Mouse (Mus musculus) kidney, embryonic 16.5 days (tissue): Measurements from ENCODE around the gene Gm20521. TPM values are rescaled to one million over a fixed set of nuclear protein-coding genes. Genes with fewer than 3 reads are reported as not detected.
A peak's percentile ranks its signal among the peaks of the same experiment; 100 is the strongest.

ENCODE experiments used
- ATAC-seq: fragments of 200-750 bp; cut with Nextera tagmentation; 2 replicates; pipeline ENCODE4 v1.8.0; 2017; ENCODE audit warnings: moderate TSS enrichment; ENCODE audit not compliant: low FRiP score, low TSS enrichment
- H3K27ac ChIP-seq: fragments of 300-500 bp; sonication (generic); 2 replicates; pipeline ENCODE4 v1.5.1; 2014; ENCODE audit warnings: low read length
- H3K27me3 ChIP-seq: fragments of 300-500 bp; sonication (generic); 2 replicates; pipeline ENCODE4 v1.6.1; 2014; ENCODE audit warnings: low read length, control low read depth, mixed read lengths; ENCODE audit not compliant: insufficient read depth
- H3K36me3 ChIP-seq: fragments of 300-500 bp; sonication (generic); 2 replicates; pipeline ENCODE4 v1.6.1; 2014; ENCODE audit warnings: low read length, control low read depth, mixed read lengths; ENCODE audit not compliant: insufficient read depth
- H3K4me1 ChIP-seq: fragments of 300-500 bp; sonication (generic); 2 replicates; pipeline ENCODE4 v1.6.1; 2014; ENCODE audit warnings: low read length, control low read depth, mixed read lengths; ENCODE audit not compliant: insufficient read depth
- H3K4me2 ChIP-seq: fragments of 300-500 bp; sonication (generic); replicated peaks from 2 replicates; pipeline ENCODE4 v1.6.1; 2014; ENCODE audit warnings: low read depth, low read length
- H3K4me3 ChIP-seq: fragments of 300-500 bp; sonication (generic); 2 replicates; pipeline ENCODE4 v1.5.1; 2014; ENCODE audit warnings: mild to moderate bottlenecking, low read length
- H3K9ac ChIP-seq: fragments of 300-500 bp; sonication (generic); replicated peaks from 2 replicates; pipeline ENCODE4 v1.6.1; 2014; ENCODE audit warnings: low read length
- H3K9me3 ChIP-seq: fragments of 300-500 bp; sonication (generic); 2 replicates; pipeline ENCODE4 v1.6.1; 2016; ENCODE audit warnings: low read length, control low read depth
- WGBS: fragments of 180-500 bp; shearing (Covaris S2); extraction: QIAGEN DNeasy Blood & Tissue Kit; methylation state at CpG from one replicate; pipeline ENCODE4 v1.1.7; 2014; 5-methylcytosine and 5-hydroxymethylcytosine counted together
- polyA plus RNA-seq: library from polyadenylated mRNA; unstranded; fragments of >200 nt; fragmentation: Nextera tagmentation; extraction: Ambion mirVana; gene quantifications from 2 replicates; pipeline ENCODE4 v1.2.1, GENCODE M21; 2015

The Gm20521 gene
- polyA plus RNA-seq, 1 experiment from 2014 or later: 0.16 TPM

GRCm38 (mm10) chr14:54912886-54913285 lies 29.6 kb downstream of the Gm20521 start, which contains the start of gene Slc22a17:
TSS of gene Slc22a17 (minus strand) at chr14:54913132.
- Histone ChIP-seq H3K4me3 (peak within 1 kb of the TSS; percentile 86), H3K27me3 (no peaks in the 10 kb centered on the region), H3K27ac (peak within 1 kb of the TSS; percentile 75), H3K4me2 (peak within 1 kb of the TSS; percentile 98), H3K4me1 (peaks cover 20% of the 10 kb centered on the region), H3K9me3 (no peaks in the 10 kb centered on the region), H3K9ac (peak within 1 kb of the TSS; percentile 85), H3K36me3 (peaks cover 19% of the 10 kb centered on the region)
- WGBS: 0% methylated on average over 28 of the region's 28 CpGs
- ATAC-seq: peak; percentile 92

- Histone ChIP-seq H3K27ac (no peak overlapping the region), H3K9ac (peak overlapping the region; percentile 85), H3K9me3 (no peaks in the 10 kb centered on the region), H3K4me1 (peaks cover 20% of the 10 kb centered on the region), H3K27me3 (no peaks in the 10 kb centered on the region), H3K36me3 (peaks cover 18% of the 10 kb centered on the region), H3K4me2 (peak overlapping the region; percentile 98), H3K4me3 (peak overlapping the region; percentile 86)
- 16% methylated on average over 10 of the region's 10 CpGs for WGBS
- ATAC-seq: no peak; the same call in 1 of the 2 replicates
Measured at GRCm38 (mm10) chr14:54913343-54913742, 30.1 kb downstream of the Gm20521 start.

GRCm38 (mm10) chr14:54920076-54920685 lies 36.9 kb downstream of the Gm20521 start:
- no peak overlapping the region for H3K4me2 ChIP-seq
- no peak overlapping the region for H3K27ac ChIP-seq
- peaks cover 20% of the 10 kb centered on the region for H3K4me1 ChIP-seq
- H3K4me3 ChIP-seq: no peak overlapping the region
- H3K9ac ChIP-seq: no peak overlapping the region
- peaks cover 13% of the 10 kb centered on the region for H3K9me3 ChIP-seq
- ATAC-seq: no peak
- WGBS: 88% methylated on average over 16 of the region's 16 CpGs
- H3K36me3 ChIP-seq: peaks cover 48% of the 10 kb centered on the region
- no peaks in the 10 kb centered on the region for H3K27me3 ChIP-seq

GRCm38 (mm10) chr14:54924641-54925348 lies 41.6 kb downstream of the Gm20521 start:
- ATAC-seq: peak; percentile 63
- Histone ChIP-seq H3K4me3 (peak overlapping the region; percentile 55), H3K4me2 (peak overlapping the region; percentile 81), H3K27ac (peak overlapping the region; percentile 99), H3K36me3 (peaks cover 22% of the 10 kb centered on the region; the same call in 1 of the 2 replicates), H3K9ac (peak overlapping the region; percentile 82), H3K4me1 (peaks cover 35% of the 10 kb centered on the region), H3K27me3 (0 out of 2 replicates have a peak, but pooled peaks cover 2% of the 10 kb centered on the region), H3K9me3 (peaks cover 13% of the 10 kb centered on the region)
- 16% methylated on average over 7 of the region's 7 CpGs for WGBS

GRCm38 (mm10) chr14:54925349-54926342 lies 42.4 kb downstream of the Gm20521 start, which contains the start of gene Efs:
TSS of gene Efs (minus strand) at chr14:54926126.
- H3K4me2 ChIP-seq: peak within 1 kb of the TSS; percentile 81
- peaks cover 13% of the 10 kb centered on the region for H3K9me3 ChIP-seq
- H3K4me1 ChIP-seq: peaks cover 36% of the 10 kb centered on the region
- peak within 1 kb of the TSS; percentile 99 for H3K27ac ChIP-seq
- H3K4me3 ChIP-seq: peak within 1 kb of the TSS; percentile 55
- H3K27me3 ChIP-seq: 0 out of 2 replicates have a peak, but pooled peaks cover 2% of the 10 kb centered on the region
- ATAC-seq: peak; percentile 72
- 2% methylated on average over 57 of the region's 57 CpGs for whole genome bisulfite sequencing
- peak within 1 kb of the TSS; percentile 82 for H3K9ac ChIP-seq
- peaks cover 15% of the 10 kb centered on the region; the same call in 1 of the 2 replicates for H3K36me3 ChIP-seq

GRCm38 (mm10) chr14:54926401-54927158 lies 43.3 kb downstream of the Gm20521 start:
- Histone ChIP-seq H3K9ac (peak overlapping the region; percentile 82), H3K9me3 (peaks cover 5% of the 10 kb centered on the region; the same call in 1 of the 2 replicates), H3K36me3 (peaks cover 6% of the 10 kb centered on the region; the same call in 1 of the 2 replicates), H3K4me1 (peaks cover 32% of the 10 kb centered on the region), H3K4me2 (peak overlapping the region; percentile 81), H3K4me3 (peak overlapping the region; percentile 55), H3K27me3 (0 out of 2 replicates have a peak, but pooled peaks cover 2% of the 10 kb centered on the region), H3K27ac (peak overlapping the region; percentile 99)
- ATAC-seq: peak; percentile 87
- WGBS: under 1% methylated on average over 44 of the region's 58 CpGs

GRCm38 (mm10) chr14:54927296-54927695 lies 44.1 kb downstream of the Gm20521 start:
- Histone ChIP-seq H3K27ac (peak overlapping the region; percentile 99), H3K9me3 (no peaks in the 10 kb centered on the region), H3K36me3 (no peaks in the 10 kb centered on the region), H3K9ac (peak overlapping the region; percentile 82), H3K27me3 (0 out of 2 replicates have a peak, but pooled peaks cover 2% of the 10 kb centered on the region), H3K4me3 (peak overlapping the region; percentile 55), H3K4me2 (peak overlapping the region; percentile 81), H3K4me1 (peaks cover 32% of the 10 kb centered on the region)
- WGBS: 10% methylated on average over 7 of the region's 7 CpGs
- no peak for ATAC-seq

- Histone ChIP-seq H3K27ac (no peak overlapping the region), H3K4me2 (no peak overlapping the region), H3K9ac (no peak overlapping the region), H3K4me3 (no peak overlapping the region), H3K27me3 (0 out of 2 replicates have a peak, but pooled peaks cover 2% of the 10 kb centered on the region), H3K4me1 (peaks cover 26% of the 10 kb centered on the region), H3K9me3 (no peaks in the 10 kb centered on the region), H3K36me3 (no peaks in the 10 kb centered on the region)
- 66% methylated on average over 5 of the region's 5 CpGs for WGBS
- ATAC-seq: no peak
Measured at GRCm38 (mm10) chr14:54929801-54930200, 46.6 kb downstream of the Gm20521 start.
